Mouse (Mus musculus) central nervous system, embryonic 18 days (tissue): Measurements from ENCODE around the gene Cenpw. TPM values are rescaled to one million over a fixed set of nuclear protein-coding genes. Genes with fewer than 3 reads are reported as not detected.

Experiments used
- polyA plus RNA-seq: library from polyadenylated mRNA; depleted of rRNA; stranded (reverse); fragments of >200 nt; gene quantifications from 2 replicates; pipeline ENCODE4 v1.2.3, GENCODE M21; 2012; rRNA removed

Gene Cenpw
- 8.2 and 10.5 TPM in 2 replicates for polyA plus RNA-seq

GRCm38 (mm10) chr10:30199916-30200826, at the start of gene Cenpw:
Gene Cenpw (minus strand): TSS chr10:30200560.

